Mouse (Mus musculus) intestine, postnatal 0 days (tissue): ENCODE results near the gene Hdgfl3. TPM values are rescaled to one million over a fixed set of nuclear protein-coding genes. Genes with fewer than 3 reads are reported as not detected.

ENCODE experiments used
- ATAC-seq: fragments of 200-750 bp; cut with Nextera tagmentation; 2 replicates; pipeline ENCODE4 v1.8.0; 2017; ENCODE audit warnings: mild to moderate bottlenecking, moderate TSS enrichment, moderate library complexity
- H3K27ac ChIP-seq: fragments of 300-500 bp; sonication (generic); 2 replicates; pipeline ENCODE4 v1.5.1; 2014; ENCODE audit warnings: mild to moderate bottlenecking, low read depth, low read length, moderate library complexity
- H3K27me3 ChIP-seq: fragments of 300-500 bp; sonication (generic); replicated peaks from 2 replicates; pipeline ENCODE4 v1.6.1; 2014; ENCODE audit warnings: low read length, mixed read lengths; ENCODE audit not compliant: control insufficient read depth, insufficient read depth
- H3K36me3 ChIP-seq: fragments of 300-500 bp; sonication (generic); 2 replicates; pipeline ENCODE4 v1.6.1; 2014; ENCODE audit warnings: mild to moderate bottlenecking, moderate library complexity; ENCODE audit not compliant: control insufficient read depth, insufficient read depth
- H3K4me1 ChIP-seq: fragments of 300-500 bp; sonication (generic); replicated peaks from 2 replicates; pipeline ENCODE4 v1.6.1; 2014; ENCODE audit warnings: antibody characterized with exemption, low read length, mixed read lengths; ENCODE audit not compliant: control insufficient read depth, insufficient read depth
- H3K4me2 ChIP-seq: fragments of 300-500 bp; sonication (generic); replicated peaks from 2 replicates; pipeline ENCODE4 v1.6.1; 2014; ENCODE audit warnings: low read depth, mild to moderate bottlenecking, moderate library complexity
- H3K4me3 ChIP-seq: fragments of 300-500 bp; sonication (generic); 2 replicates; pipeline ENCODE4 v1.5.1; 2014; ENCODE audit warnings: low read depth, low read length
- H3K9ac ChIP-seq: fragments of 300-500 bp; sonication (generic); 2 replicates; pipeline ENCODE4 v1.6.1; 2014; ENCODE audit warnings: mild to moderate bottlenecking, low read depth, low read length
- H3K9me3 ChIP-seq: fragments of 300-500 bp; sonication (generic); 2 replicates; pipeline ENCODE4 v1.6.1; 2016; ENCODE audit warnings: mixed run types; ENCODE audit not compliant: control insufficient read depth
- CTCF ChIP-seq: sonication (generic); IDR thresholded peaks from 2 replicates; pipeline ENCODE4 v1.5.1; 2016; ENCODE audit warnings: low read depth, mild to moderate bottlenecking, control low read depth, antibody characterized with exemption, moderate library complexity
- WGBS: fragments of 180-500 bp; shearing (Covaris S2); extraction: QIAGEN DNeasy Blood & Tissue Kit; methylation state at CpG from one replicate; pipeline ENCODE4 v1.1.7; 2014; 5-methylcytosine and 5-hydroxymethylcytosine counted together
- polyA plus RNA-seq: library from polyadenylated mRNA; unstranded; fragments of >200 nt; fragmentation: Nextera tagmentation; extraction: Ambion mirVana; gene quantifications from 2 replicates; pipeline ENCODE4 v1.2.1, GENCODE M21; 2015

The Hdgfl3 gene
- polyA plus RNA-seq, 1 experiment from 2014 or later = 7.1 TPM

- no peak for ATAC-seq
- 15% methylated on average over 5 of the region's 5 CpGs for WGBS
- no peaks in the 10 kb centered on the region for H3K4me1 ChIP-seq
These were observed 533 bp upstream of the Hdgfl3 start for GRCm38 (mm10) chr7:81934806-81935205.

GRCm38 (mm10) chr7:81933601-81934266 lies 539 bp downstream of the Hdgfl3 start:
- Histone ChIP-seq H3K27ac (peak overlapping the region; percentile 73), H3K4me2 (peak overlapping the region; percentile 81), H3K27me3 (peaks cover 32% of the 10 kb centered on the region), H3K9me3 (no peaks in the 10 kb centered on the region), H3K4me1 (no peaks in the 10 kb centered on the region), H3K4me3 (peak overlapping the region; percentile 60), H3K9ac (peak overlapping the region; percentile 72), H3K36me3 (no peaks in the 10 kb centered on the region)
- ATAC-seq = peak; percentile 53
- under 1% methylated on average over 98 of the region's 103 CpGs for WGBS
- TF ChIP-seq CTCF = no peak

More at GRCm38 (mm10) chr7:81934806-81935205, 533 bp upstream of the Hdgfl3 start:
- TF ChIP-seq CTCF = no peak
- H3K27ac ChIP-seq = no peak overlapping the region
- H3K27me3 ChIP-seq = peaks cover 32% of the 10 kb centered on the region
- peak overlapping the region; percentile 81 for H3K4me2 ChIP-seq
- H3K4me3 ChIP-seq = peak overlapping the region; percentile 60
- H3K9me3 ChIP-seq = no peaks in the 10 kb centered on the region
- H3K9ac ChIP-seq = no peak overlapping the region
- H3K36me3 ChIP-seq = no peaks in the 10 kb centered on the region

GRCm38 (mm10) chr7:81933061-81933600 lies 1.1 kb downstream of the Hdgfl3 start:
- TF ChIP-seq CTCF = no peak

GRCm38 (mm10) chr7:81932521-81933045 lies 1.7 kb downstream of the Hdgfl3 start:
- H3K4me3 ChIP-seq = peak overlapping the region; percentile 60
- ATAC-seq = no peak
- H3K4me2 ChIP-seq = peak overlapping the region; percentile 81
- no peaks in the 10 kb centered on the region for H3K9me3 ChIP-seq
- no peak overlapping the region for H3K27ac ChIP-seq
- H3K27me3 ChIP-seq = peaks cover 32% of the 10 kb centered on the region
- H3K4me1 ChIP-seq = no peaks in the 10 kb centered on the region
- WGBS = 43% methylated on average over 5 of the region's 5 CpGs
- no peaks in the 10 kb centered on the region for H3K36me3 ChIP-seq
- H3K9ac ChIP-seq = 0 out of 2 replicates have a peak overlapping the region, but pooled peaks have one; percentile 72
- no peak for TF ChIP-seq CTCF

More at GRCm38 (mm10) chr7:81933061-81933600, 1.1 kb downstream of the Hdgfl3 start:
- Histone ChIP-seq H3K27me3 (peaks cover 32% of the 10 kb centered on the region), H3K9ac (peak overlapping the region; percentile 72), H3K36me3 (no peaks in the 10 kb centered on the region), H3K27ac (peak overlapping the region; percentile 73; the same call in 1 of the 2 replicates), H3K4me3 (peak overlapping the region; percentile 60), H3K9me3 (no peaks in the 10 kb centered on the region), H3K4me2 (peak overlapping the region; percentile 81), H3K4me1 (no peaks in the 10 kb centered on the region)
- ATAC-seq = no peak
- 10% methylated on average over 23 of the region's 23 CpGs for WGBS

GRCm38 (mm10) chr7:81928998-81929397 lies 5.3 kb downstream of the Hdgfl3 start:
- Histone ChIP-seq H3K9me3 (no peaks in the 10 kb centered on the region), H3K27ac (no peak overlapping the region), H3K27me3 (peaks cover 17% of the 10 kb centered on the region), H3K4me2 (no peak overlapping the region), H3K36me3 (no peaks in the 10 kb centered on the region), H3K4me3 (no peak overlapping the region), H3K9ac (no peak overlapping the region), H3K4me1 (no peaks in the 10 kb centered on the region)
- TF ChIP-seq CTCF = no peak
- 80% methylated on average over 7 of the region's 7 CpGs for WGBS
- ATAC-seq = no peak

GRCm38 (mm10) chr7:81921379-81921952 lies 12.8 kb downstream of the Hdgfl3 start:
- no peak overlapping the region for H3K4me3 ChIP-seq
- H3K27me3 ChIP-seq = no peaks in the 10 kb centered on the region
- WGBS = 44% methylated on average over 1 of the region's 1 CpGs
- no peak overlapping the region for H3K9ac ChIP-seq
- no peaks in the 10 kb centered on the region for H3K4me1 ChIP-seq
- no peaks in the 10 kb centered on the region for H3K9me3 ChIP-seq
- H3K4me2 ChIP-seq = no peak overlapping the region
- no peaks in the 10 kb centered on the region for H3K36me3 ChIP-seq
- no peak overlapping the region for H3K27ac ChIP-seq
- no peak for ATAC-seq
- no peak for TF ChIP-seq CTCF
